Mouse (Mus musculus) forebrain, embryonic 11.5 days (tissue): Measurements from ENCODE around the gene Tenm4. TPM values are rescaled to one million over a fixed set of nuclear protein-coding genes. Genes with fewer than 3 reads are reported as not detected.
A peak's percentile ranks its signal among the peaks of the same experiment; 100 is the strongest.

Source experiments
- ATAC-seq: fragments of 200-750 bp; cut with Nextera tagmentation; replicated peaks from 2 replicates; pipeline ENCODE4 v1.8.0; 2017; ENCODE audit warnings: moderate TSS enrichment; ENCODE audit not compliant: low FRiP score
- DNase-seq: peaks from one replicate; pipeline ENCODE4 v3.0.0-alpha.2; 2017; ENCODE audit warnings: low spot score
- H3K27ac ChIP-seq: fragments of 300-500 bp; sonication (generic); 2 replicates; pipeline ENCODE4 v1.5.1; 2014; ENCODE audit warnings: low read depth, low read length
- H3K27me3 ChIP-seq: fragments of 300-500 bp; sonication (generic); 2 replicates; pipeline ENCODE4 v1.6.1; 2014; ENCODE audit warnings: mild to moderate bottlenecking, low read length, mixed read lengths; ENCODE audit not compliant: control insufficient read depth, insufficient read depth
- H3K36me3 ChIP-seq: fragments of 300-500 bp; sonication (generic); 2 replicates; pipeline ENCODE4 v1.6.1; 2014; ENCODE audit warnings: mild to moderate bottlenecking, low read length, moderate library complexity, mixed read lengths; ENCODE audit not compliant: control insufficient read depth, insufficient read depth
- H3K4me1 ChIP-seq: fragments of 300-500 bp; sonication (generic); replicated peaks from 2 replicates; pipeline ENCODE4 v1.6.1; 2014; ENCODE audit warnings: low read length, mixed read lengths; ENCODE audit not compliant: control insufficient read depth, insufficient read depth
- H3K4me2 ChIP-seq: fragments of 300-500 bp; sonication (generic); 2 replicates; pipeline ENCODE4 v1.6.1; 2014; ENCODE audit warnings: low read depth, mild to moderate bottlenecking, low read length, moderate library complexity, mixed read lengths; ENCODE audit not compliant: severe bottlenecking
- H3K4me3 ChIP-seq: fragments of 300-500 bp; sonication (generic); 2 replicates; pipeline ENCODE4 v1.5.1; 2014; ENCODE audit warnings: low read depth, low read length
- H3K9ac ChIP-seq: fragments of 300-500 bp; sonication (generic); 2 replicates; pipeline ENCODE4 v1.6.1; 2014; ENCODE audit warnings: low read length
- H3K9me3 ChIP-seq: fragments of 300-500 bp; sonication (generic); 2 replicates; pipeline ENCODE4 v1.6.1; 2016; ENCODE audit warnings: low read length, mixed read lengths; ENCODE audit not compliant: control insufficient read depth
- whole genome bisulfite sequencing: fragments of 180-500 bp; shearing (Covaris S2); extraction: QIAGEN DNeasy Blood & Tissue Kit; methylation state at CpG from one replicate; pipeline ENCODE4 v1.1.7; 2014; 5-methylcytosine and 5-hydroxymethylcytosine counted together
- polyA plus RNA-seq: library from polyadenylated mRNA; unstranded; fragments of >200 nt; fragmentation: Nextera tagmentation; extraction: Ambion mirVana; gene quantifications from 2 replicates; pipeline ENCODE4 v1.2.1, GENCODE M21; 2014

The Tenm4 gene
- polyA plus RNA-seq, 1 experiment from 2014 or later: 47.9 TPM

DNA sequence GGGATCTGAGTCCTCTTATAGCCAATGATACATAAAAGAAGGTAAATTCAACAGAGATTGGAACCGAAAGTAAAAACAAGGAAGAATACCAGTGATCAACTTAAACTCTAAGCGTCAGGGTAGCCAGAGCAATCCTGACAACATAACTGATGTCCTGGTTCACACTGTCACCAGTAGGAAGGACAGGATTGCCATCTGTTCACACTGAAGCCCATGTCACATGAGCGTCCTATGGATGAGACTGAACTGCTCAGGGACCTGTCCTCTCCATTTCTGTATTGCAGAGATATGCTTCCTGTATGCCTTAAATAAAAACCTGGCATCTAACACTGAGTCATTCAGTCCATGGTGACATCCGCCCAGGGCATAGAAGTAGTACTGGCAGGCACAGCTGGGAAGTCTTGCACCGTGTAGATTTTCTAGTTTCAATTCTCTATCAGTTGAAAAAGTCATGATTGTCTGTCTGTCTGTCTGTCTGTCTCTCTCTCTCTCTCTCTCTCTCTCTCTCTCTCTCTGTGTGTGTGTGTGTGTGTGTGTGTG lies 684.9 kb downstream of the Tenm4 start:
- DNase-seq (no peak), ATAC-seq (no peak)
- H3K4me1 ChIP-seq: no peaks in the 10 kb centered on the region
- no peaks in the 10 kb centered on the region for H3K36me3 ChIP-seq
- no peak overlapping the region for H3K9ac ChIP-seq
- no peak overlapping the region for H3K27ac ChIP-seq
- H3K4me3 ChIP-seq: no peak overlapping the region
- H3K27me3 ChIP-seq: no peaks in the 10 kb centered on the region
- no peak overlapping the region for H3K4me2 ChIP-seq
- 88% methylated on average over 5 of the region's 5 CpGs for WGBS
- no peaks in the 10 kb centered on the region for H3K9me3 ChIP-seq

DNA sequence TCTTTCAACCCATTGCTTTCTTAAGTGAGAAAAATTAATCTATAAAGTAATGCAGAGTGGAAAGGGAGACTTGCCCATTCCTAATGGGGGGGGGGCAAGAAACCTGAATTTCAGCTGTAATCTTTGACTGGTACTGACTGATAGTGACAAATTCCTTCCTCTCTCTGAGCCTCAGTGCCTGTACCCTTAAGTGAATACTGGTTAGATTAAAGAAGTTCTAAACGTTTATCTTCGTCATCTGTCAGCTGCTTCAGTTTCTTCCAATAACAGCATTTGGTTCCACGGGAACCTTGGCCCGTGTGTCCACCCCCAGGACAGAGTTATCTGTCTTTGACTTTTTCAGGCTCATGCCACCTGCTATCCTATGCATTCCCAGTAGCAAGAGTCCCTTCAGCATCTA lies 685.5 kb downstream of the Tenm4 start:
- Histone ChIP-seq H3K4me1 (no peaks in the 10 kb centered on the region), H3K9me3 (no peaks in the 10 kb centered on the region), H3K4me3 (no peak overlapping the region), H3K9ac (no peak overlapping the region), H3K36me3 (no peaks in the 10 kb centered on the region), H3K4me2 (no peak overlapping the region), H3K27ac (no peak overlapping the region), H3K27me3 (no peaks in the 10 kb centered on the region)
- ATAC-seq (no peak), DNase-seq (no peak)
- WGBS: 87% methylated on average over 4 of the region's 4 CpGs

DNA sequence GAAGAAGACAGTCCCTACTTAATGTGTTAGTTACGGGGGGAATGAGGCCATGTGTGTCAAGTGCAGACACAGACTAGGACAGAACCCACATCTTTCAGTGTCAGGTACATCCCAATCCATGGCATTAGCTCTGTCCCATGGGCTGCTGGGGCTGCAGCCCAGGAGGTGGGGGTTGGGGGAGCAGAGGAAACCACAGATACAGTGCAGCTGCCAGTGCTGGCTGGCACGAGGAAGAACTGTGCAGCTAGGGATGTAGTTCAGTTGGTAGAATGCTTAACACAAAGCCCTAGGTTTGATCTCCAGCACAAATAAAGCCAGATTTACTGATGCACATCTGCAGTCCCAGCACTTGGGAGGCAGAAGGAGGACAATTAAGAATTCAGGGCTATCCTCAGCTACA lies 688.0 kb downstream of the Tenm4 start:
- Histone ChIP-seq H3K27ac (no peak overlapping the region), H3K4me2 (no peak overlapping the region), H3K9ac (no peak overlapping the region), H3K4me3 (no peak overlapping the region), H3K9me3 (no peaks in the 10 kb centered on the region), H3K4me1 (no peaks in the 10 kb centered on the region), H3K27me3 (no peaks in the 10 kb centered on the region), H3K36me3 (no peaks in the 10 kb centered on the region)
- ATAC-seq (no peak), DNase-seq (no peak)
- WGBS: 85% methylated on average over 2 of the region's 2 CpGs

DNA sequence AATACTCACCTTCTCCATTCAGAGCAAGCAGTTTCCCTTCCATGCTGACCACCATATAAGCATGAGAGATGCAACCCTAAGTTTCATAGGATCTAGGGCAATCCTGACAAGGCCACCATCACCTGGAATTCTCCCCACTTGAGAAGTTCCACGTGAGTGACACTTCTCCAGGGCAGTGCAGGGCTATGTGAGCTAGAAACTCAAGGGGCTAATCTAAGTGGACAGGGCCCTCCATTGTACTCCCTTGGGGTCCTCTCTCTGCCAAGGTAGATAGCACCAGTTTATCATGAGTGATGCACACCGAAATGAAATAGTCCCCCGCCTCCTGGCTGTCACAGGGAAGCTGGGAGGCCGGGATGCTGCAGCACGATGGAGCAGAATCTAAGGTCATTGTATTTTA lies 688.6 kb downstream of the Tenm4 start:
- Histone ChIP-seq H3K9me3 (no peaks in the 10 kb centered on the region), H3K27ac (no peak overlapping the region), H3K36me3 (no peaks in the 10 kb centered on the region), H3K27me3 (no peaks in the 10 kb centered on the region), H3K4me3 (no peak overlapping the region), H3K9ac (no peak overlapping the region), H3K4me2 (no peak overlapping the region), H3K4me1 (no peaks in the 10 kb centered on the region)
- DNase-seq (no peak), ATAC-seq (no peak)
- WGBS: 87% methylated on average over 5 of the region's 5 CpGs

DNA sequence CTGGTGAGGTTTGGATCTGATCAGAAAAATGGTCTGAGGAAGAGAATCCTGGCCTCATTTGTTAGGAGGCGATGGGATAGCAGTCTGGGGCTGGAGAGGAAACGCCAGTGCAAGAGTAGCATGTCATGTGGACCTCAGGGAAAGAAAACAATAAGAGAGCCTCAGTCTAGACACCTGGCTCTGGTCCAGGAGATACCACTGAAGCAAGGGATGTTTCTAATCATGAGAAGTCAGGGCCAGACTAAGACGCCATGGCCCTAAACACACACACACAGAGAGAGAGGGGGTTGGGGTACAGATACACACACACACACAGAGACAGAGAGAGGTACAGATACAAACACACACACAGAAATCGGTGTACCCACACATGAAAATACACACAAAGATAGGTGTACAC lies 689.6 kb downstream of the Tenm4 start:
- H3K27me3 ChIP-seq: no peaks in the 10 kb centered on the region
- H3K4me3 ChIP-seq: no peak overlapping the region
- DNase-seq (no peak), ATAC-seq (no peak)
- H3K9ac ChIP-seq: no peak overlapping the region
- H3K9me3 ChIP-seq: no peaks in the 10 kb centered on the region
- no peak overlapping the region for H3K27ac ChIP-seq
- H3K36me3 ChIP-seq: no peaks in the 10 kb centered on the region
- 79% methylated on average over 4 of the region's 4 CpGs for WGBS
- H3K4me2 ChIP-seq: no peak overlapping the region
- peaks cover 3% of the 10 kb centered on the region; the same call in 1 of the 2 replicates for H3K4me1 ChIP-seq

DNA sequence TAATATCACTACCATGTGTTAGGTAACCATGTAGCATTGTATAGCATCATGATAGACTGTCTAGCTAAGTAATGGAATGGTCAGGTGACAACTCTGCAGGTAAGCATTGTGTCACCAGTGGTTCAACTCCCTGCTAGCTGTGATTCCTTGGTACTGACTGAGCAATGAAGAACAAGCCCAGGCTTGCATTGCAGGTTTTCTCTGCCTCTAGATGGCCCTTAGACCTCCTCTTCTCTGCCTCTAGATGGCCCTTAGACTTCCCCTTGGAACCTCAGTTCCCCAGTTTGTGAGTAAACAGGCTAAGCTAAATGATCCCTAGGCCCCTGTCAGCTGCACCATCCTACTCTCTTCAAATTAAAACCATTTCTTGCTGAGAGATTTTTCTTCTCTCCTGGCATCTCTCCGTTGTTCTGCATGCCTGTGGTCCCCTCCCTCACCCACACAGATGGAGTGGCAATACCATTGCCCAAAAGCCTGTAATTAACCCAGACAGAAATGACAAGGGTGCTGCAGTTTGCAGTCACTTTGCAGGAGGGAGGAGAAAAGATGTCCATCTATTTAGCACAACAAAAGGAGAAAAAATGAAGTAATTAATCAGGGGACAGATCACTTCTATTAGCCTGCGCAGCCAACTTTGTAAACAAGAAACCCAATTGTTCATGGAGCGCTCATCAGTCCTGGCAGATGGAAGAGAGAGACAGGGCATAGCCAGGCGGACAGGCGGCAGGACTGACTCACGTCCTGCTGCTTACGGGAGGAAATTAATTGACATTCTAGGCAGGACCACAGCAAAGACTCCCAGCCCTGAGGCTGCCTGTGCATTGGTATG lies 694.1 kb downstream of the Tenm4 start:
- no peak for DNase-seq
- Histone ChIP-seq H3K36me3 (no peaks in the 10 kb centered on the region), H3K4me1 (peaks cover 3% of the 10 kb centered on the region; the same call in 1 of the 2 replicates), H3K27ac (0 out of 2 replicates have a peak overlapping the region, but pooled peaks have one; percentile 50), H3K4me2 (no peak overlapping the region), H3K4me3 (no peak overlapping the region), H3K9ac (no peak overlapping the region), H3K27me3 (no peaks in the 10 kb centered on the region), H3K9me3 (no peaks in the 10 kb centered on the region)
- WGBS: 36% methylated on average over 7 of the region's 7 CpGs
- peak; percentile 80 for ATAC-seq

DNA sequence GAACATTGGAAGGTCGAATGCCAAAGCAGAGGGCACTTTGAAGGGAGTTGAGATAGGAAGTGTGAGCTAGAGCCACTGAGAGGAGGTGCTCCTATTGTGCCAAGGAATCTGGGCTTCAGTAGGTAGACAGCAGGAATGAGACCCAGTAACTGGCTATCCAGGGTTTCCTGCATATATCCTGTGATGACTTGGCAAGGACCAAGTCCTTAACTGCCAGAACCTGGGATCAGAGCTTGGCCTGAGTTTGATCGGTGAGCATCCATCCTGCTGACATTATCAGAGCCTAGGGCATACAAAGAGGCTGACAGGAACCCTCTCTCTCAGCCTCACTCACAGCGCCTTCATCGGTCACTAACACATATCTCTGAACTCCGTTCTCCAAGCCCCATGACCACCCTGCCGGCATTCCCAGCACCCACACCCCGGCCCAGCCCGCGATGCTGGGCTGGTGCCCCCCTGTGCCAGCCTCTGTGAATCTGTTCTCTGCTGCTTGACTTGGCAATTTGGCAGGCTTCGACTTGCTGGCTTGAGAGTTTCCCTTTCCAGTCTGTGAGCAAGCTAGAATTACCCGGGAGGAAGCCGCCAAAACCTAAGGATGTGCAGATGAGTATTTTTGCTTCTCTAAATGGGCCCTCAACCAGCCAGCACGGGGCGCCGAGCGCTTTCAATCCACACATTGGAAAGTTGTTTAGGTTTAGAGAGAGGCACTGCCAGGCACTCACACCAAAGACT lies 698.2 kb downstream of the Tenm4 start:
- H3K27ac ChIP-seq: no peak overlapping the region

DNA sequence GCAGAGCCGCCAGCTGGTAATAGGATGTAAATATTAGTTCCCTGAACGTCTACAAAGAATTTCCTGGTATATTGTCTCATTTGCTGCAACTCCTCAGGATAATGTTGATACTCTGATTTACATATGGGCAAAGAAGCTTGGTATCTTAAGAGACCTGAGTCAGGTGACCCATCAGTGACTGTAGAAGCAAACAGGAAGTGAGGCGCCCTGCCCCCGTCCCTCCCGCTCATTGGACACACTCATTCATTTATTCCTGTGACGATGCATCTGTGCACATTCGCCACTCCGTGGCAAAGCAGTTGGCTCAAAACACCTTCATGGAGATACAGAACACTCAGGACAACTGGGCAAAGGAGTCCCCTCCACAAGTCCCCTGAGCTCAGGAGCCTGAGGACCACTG lies 699.4 kb downstream of the Tenm4 start:
- Histone ChIP-seq H3K27ac (no peak overlapping the region), H3K4me1 (peaks cover 2% of the 10 kb centered on the region; the same call in 1 of the 2 replicates), H3K4me3 (no peak overlapping the region), H3K9me3 (no peaks in the 10 kb centered on the region), H3K4me2 (no peak overlapping the region), H3K9ac (no peak overlapping the region), H3K27me3 (no peaks in the 10 kb centered on the region), H3K36me3 (peaks cover 4% of the 10 kb centered on the region; the same call in 1 of the 2 replicates)
- DNase-seq: no peak
- ATAC-seq: no peak
- 94% methylated on average over 8 of the region's 8 CpGs for WGBS

More for the DNA sequence above, 698.2 kb downstream of the Tenm4 start:
- no peak overlapping the region for H3K4me2 ChIP-seq
- WGBS: 89% methylated on average over 16 of the region's 16 CpGs
- H3K36me3 ChIP-seq: peaks cover 3% of the 10 kb centered on the region; the same call in 1 of the 2 replicates
- DNase-seq: no peak
- H3K9ac ChIP-seq: no peak overlapping the region
- H3K4me1 ChIP-seq: peaks cover 3% of the 10 kb centered on the region; the same call in 1 of the 2 replicates
- no peak for ATAC-seq
- H3K27me3 ChIP-seq: no peaks in the 10 kb centered on the region
- no peaks in the 10 kb centered on the region for H3K9me3 ChIP-seq
- H3K4me3 ChIP-seq: no peak overlapping the region
